Mouse (Mus musculus): ENCODE data around the gene Arid3a. TPM values are rescaled to one million over a fixed set of nuclear protein-coding genes. Genes with fewer than 3 reads are reported as not detected.
A peak's percentile ranks its signal among the peaks of the same experiment; 100 is the strongest.
"Not testable (repeated sequence)": the region's sequence is repeated elsewhere in the genome, so short reads cannot be mapped to it uniquely, and the experiment has no call there.

Gene Arid3a
- total RNA-seq (2021) = 1 to 10 TPM; 4.6 to 6.9 TPM

- peak; percentile 78 to 86 for DNase-seq (ENCODE audit: extremely low spot score in 1 of 2, low spot score in 1 of 2)
Observed at GRCm38 (mm10) chr10:79926491-79927323, at the start of gene Arid3a. Arid3a (plus strand) TSS chr10:79927043.

GRCm38 (mm10) chr10:79877174-79877573, 49.7 kb upstream of the Arid3a start:
- DNase-seq (ENCODE audit: extremely low spot score in 1 of 2, low spot score in 1 of 2) = no peak

- DNase-seq (ENCODE audit: extremely low spot score in 1 of 2, low spot score in 1 of 2) = no peak
Observed at GRCm38 (mm10) chr10:79877757-79878156, 49.1 kb upstream of the Arid3a start.

- DNase-seq (ENCODE audit: extremely low spot score in 1 of 2, low spot score in 1 of 2) = no peak
Observed at GRCm38 (mm10) chr10:79879527-79879926, 47.3 kb upstream of the Arid3a start.

GRCm38 (mm10) chr10:79880721-79881120, 46.1 kb upstream of the Arid3a start:
- no peak for DNase-seq (ENCODE audit: extremely low spot score in 1 of 2, low spot score in 1 of 2)

GRCm38 (mm10) chr10:79881981-79882380, 44.9 kb upstream of the Arid3a start:
- no peak for DNase-seq (ENCODE audit: extremely low spot score in 1 of 2, low spot score in 1 of 2)

- DNase-seq (ENCODE audit: extremely low spot score in 1 of 2, low spot score in 1 of 2) = peak; percentile 59 to 88
Observed at GRCm38 (mm10) chr10:79883297-79884084, 43.4 kb upstream of the Arid3a start.

- DNase-seq (ENCODE audit: extremely low spot score in 1 of 2, low spot score in 1 of 2) = no peak
Observed at GRCm38 (mm10) chr10:79884446-79884845, 42.4 kb upstream of the Arid3a start.

GRCm38 (mm10) chr10:79884938-79885337, 41.9 kb upstream of the Arid3a start:
- DNase-seq (ENCODE audit: extremely low spot score in 1 of 2, low spot score in 1 of 2) = not testable (repeated sequence)

GRCm38 (mm10) chr10:79886054-79886453, 40.8 kb upstream of the Arid3a start, which contains the start of gene Elane:
Elane (plus strand) TSS chr10:79886247.
- DNase-seq (ENCODE audit: extremely low spot score in 1 of 2, low spot score in 1 of 2) = no peak

- DNase-seq (ENCODE audit: extremely low spot score in 1 of 2, low spot score in 1 of 2) = no peak
Observed at GRCm38 (mm10) chr10:79886611-79887010, 40.2 kb upstream of the Arid3a start.

- DNase-seq (ENCODE audit: extremely low spot score in 1 of 2, low spot score in 1 of 2) = no peak
Observed at GRCm38 (mm10) chr10:79889386-79889785, 37.5 kb upstream of the Arid3a start.

- no peak for DNase-seq (ENCODE audit: extremely low spot score in 1 of 2, low spot score in 1 of 2)
Observed at GRCm38 (mm10) chr10:79890670-79891069, 36.2 kb upstream of the Arid3a start, which contains the start of gene Cfd. Cfd (plus strand) TSS chr10:79890853.

GRCm38 (mm10) chr10:79892451-79893118, 34.3 kb upstream of the Arid3a start:
- peak; percentile 58 to 88 for DNase-seq (ENCODE audit: extremely low spot score in 1 of 2, low spot score in 1 of 2)

- no peak for DNase-seq (ENCODE audit: extremely low spot score in 1 of 2, low spot score in 1 of 2)
Observed at GRCm38 (mm10) chr10:79896306-79896705, 30.5 kb upstream of the Arid3a start.

- no peak for DNase-seq (ENCODE audit: extremely low spot score in 1 of 2, low spot score in 1 of 2)
Observed at GRCm38 (mm10) chr10:79896814-79897213, 30.0 kb upstream of the Arid3a start.

- no peak for DNase-seq (ENCODE audit: extremely low spot score in 1 of 2, low spot score in 1 of 2)
Observed at GRCm38 (mm10) chr10:79897316-79898245, 29.3 kb upstream of the Arid3a start.

GRCm38 (mm10) chr10:79900951-79901410, 25.9 kb upstream of the Arid3a start:
- DNase-seq (ENCODE audit: extremely low spot score in 1 of 2, low spot score in 1 of 2) = peak; percentile 34 to 46

- DNase-seq (ENCODE audit: extremely low spot score in 1 of 2, low spot score in 1 of 2) = no peak
Observed at GRCm38 (mm10) chr10:79906712-79907111, 20.1 kb upstream of the Arid3a start.

GRCm38 (mm10) chr10:79907415-79907814, 19.4 kb upstream of the Arid3a start:
- DNase-seq (ENCODE audit: extremely low spot score in 1 of 2, low spot score in 1 of 2) = no peak

Measured in layer of hippocampus, postnatal 25 days (tissue).